Mouse (Mus musculus) olfactory bulb, adult 2 months (tissue): ENCODE measurements at regions not wholly inside any gene's neighbourhood (a gene's known extent, or its start where the extent isn't known, plus 50 kb on each side); places are given as distances from the start of the nearest gene placed in this dataset.

Source experiments
- CTCF ChIP-seq: fragments of 200-500 bp; IDR thresholded peaks from 2 replicates; pipeline ENCODE4 v1.5.1; 2012; ENCODE audit warnings: low read depth, mild to moderate bottlenecking, low read length, moderate library complexity; ENCODE audit not compliant: insufficient read depth
- POLR2A ChIP-seq: fragments of 200-500 bp; IDR thresholded peaks from 2 replicates; pipeline ENCODE4 v1.6.1; 2012; ENCODE audit warnings: mild to moderate bottlenecking, low read depth, low read length, moderate library complexity; ENCODE audit not compliant: insufficient read depth

DNA sequence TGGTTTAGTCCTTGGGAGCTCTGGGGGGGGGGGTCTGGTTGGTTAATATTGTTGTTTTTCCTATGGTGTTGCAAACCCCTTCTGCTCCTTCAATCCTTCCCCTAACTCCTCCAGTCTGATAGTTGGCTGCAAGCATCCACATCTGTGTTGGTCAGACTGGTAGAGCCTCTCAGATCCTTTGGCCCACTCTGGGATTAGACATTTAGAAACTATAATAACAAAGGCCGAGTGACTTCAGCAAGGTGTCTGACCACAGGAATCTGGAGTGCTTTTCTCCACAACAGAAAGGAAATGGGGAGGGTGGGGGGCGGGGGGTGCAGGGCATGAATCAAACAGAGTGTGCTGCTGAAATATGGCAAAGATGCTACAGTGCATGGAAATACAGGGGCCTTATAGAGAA is 301.4 kb upstream of the Eci2 start:
- TF ChIP-seq POLR2A, result no peak
- TF ChIP-seq CTCF, result no peak
